Mouse (Mus musculus): ENCODE results near the gene Prdm5.
A peak's percentile ranks its signal among the peaks of the same experiment; 100 is the strongest.

Gene Prdm5

GRCm38 (mm10) chr6:65778861-65779688, at the start of gene Prdm5:
Gene Prdm5, plus strand, starts transcription at chr6:65778988.
- peak; percentile 19 to 31 for DNase-seq (ENCODE audit: low spot score in 2 of 2)

DNA sequence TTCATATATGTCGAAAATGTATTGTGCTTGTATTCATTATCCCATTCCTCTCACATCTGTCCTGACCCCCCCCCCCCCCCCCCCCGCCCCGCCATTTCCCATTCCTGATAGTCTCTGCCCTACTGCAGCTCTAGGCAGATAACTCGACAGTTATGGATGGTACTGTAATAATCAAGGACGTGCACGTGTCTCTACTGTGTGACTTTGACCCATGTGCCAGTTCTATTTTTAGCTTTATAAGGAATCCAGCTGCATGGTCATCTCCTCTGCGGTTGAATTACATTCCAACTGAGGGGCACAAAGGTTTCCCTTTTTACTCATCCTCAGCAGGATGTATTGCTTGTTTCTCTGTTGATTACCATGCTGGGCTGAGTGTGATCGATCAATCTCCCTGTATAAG, 39.3 kb upstream of the Prdm5 start:
- no peak for DNase-seq (ENCODE audit: low spot score in 2 of 2)

- no peak for DNase-seq (ENCODE audit: low spot score in 2 of 2)
Observed at GRCm38 (mm10) chr6:65743144-65743870, 35.5 kb upstream of the Prdm5 start.

DNA sequence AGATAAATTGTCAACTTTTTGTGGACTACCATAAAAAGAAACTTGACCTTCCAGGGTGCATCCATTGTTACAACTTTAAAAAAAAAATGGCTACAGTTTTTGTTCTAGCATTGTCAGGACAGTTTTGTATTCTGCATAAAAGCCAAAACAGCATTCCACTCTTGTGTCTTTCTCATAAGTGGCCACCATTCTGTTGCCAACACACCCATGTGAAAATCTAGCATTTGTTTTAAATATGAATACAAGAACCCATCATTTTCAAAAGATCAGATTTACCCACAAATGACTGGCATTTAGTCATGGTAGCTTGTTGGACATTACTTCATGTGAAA, 35.0 kb upstream of the Prdm5 start:
- DNase-seq (ENCODE audit: low spot score in 2 of 2): no peak

- DNase-seq (ENCODE audit: low spot score in 2 of 2): no peak
Observed at GRCm38 (mm10) chr6:65758214-65758613, 20.6 kb upstream of the Prdm5 start.

DNA sequence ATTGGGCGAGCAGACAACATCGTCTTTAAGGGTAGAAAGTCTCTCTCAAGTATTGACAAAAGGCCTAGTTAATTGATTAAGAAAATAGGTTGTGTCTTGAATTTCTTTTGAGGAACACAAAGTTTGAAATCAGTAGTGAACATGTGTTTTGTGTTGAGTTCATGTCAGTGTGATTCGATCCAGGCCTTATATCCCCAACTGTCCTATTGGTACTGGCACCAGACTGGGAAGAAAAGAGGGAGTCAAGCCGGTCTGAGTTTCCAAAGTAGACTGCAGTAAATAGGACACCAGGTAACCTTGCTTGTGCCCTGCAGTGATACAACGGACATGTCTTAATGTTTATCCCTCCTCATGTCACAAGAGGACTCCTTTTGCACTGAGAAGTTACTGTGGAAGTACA, 19.6 kb upstream of the Prdm5 start:
- DNase-seq (ENCODE audit: low spot score in 2 of 2): no peak

GRCm38 (mm10) chr6:65760073-65760472, 18.7 kb upstream of the Prdm5 start:
- no peak for DNase-seq (ENCODE audit: low spot score in 2 of 2)

DNA sequence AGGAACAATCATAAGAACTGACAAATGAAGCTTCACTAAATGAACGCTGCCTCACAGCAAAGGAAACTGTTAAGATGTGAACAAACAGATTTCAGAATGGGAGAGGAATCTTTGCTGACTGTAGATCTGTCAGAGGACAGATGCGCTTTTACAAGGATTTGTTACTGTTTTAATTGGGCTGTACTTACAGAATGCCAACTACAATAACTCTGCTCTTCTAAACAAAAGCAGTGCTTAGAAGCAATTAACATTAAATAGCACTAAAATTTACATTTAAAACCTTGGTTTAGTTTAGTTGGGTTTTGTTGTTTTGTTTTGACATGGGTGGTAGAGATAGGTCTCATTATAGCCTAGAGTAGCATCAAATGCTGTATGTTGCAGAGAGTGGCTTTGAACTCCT, 14.3 kb upstream of the Prdm5 start:
- no peak for DNase-seq (ENCODE audit: low spot score in 2 of 2)

GRCm38 (mm10) chr6:65765057-65765456, 13.7 kb upstream of the Prdm5 start:
- no peak for DNase-seq (ENCODE audit: low spot score in 2 of 2)

DNA sequence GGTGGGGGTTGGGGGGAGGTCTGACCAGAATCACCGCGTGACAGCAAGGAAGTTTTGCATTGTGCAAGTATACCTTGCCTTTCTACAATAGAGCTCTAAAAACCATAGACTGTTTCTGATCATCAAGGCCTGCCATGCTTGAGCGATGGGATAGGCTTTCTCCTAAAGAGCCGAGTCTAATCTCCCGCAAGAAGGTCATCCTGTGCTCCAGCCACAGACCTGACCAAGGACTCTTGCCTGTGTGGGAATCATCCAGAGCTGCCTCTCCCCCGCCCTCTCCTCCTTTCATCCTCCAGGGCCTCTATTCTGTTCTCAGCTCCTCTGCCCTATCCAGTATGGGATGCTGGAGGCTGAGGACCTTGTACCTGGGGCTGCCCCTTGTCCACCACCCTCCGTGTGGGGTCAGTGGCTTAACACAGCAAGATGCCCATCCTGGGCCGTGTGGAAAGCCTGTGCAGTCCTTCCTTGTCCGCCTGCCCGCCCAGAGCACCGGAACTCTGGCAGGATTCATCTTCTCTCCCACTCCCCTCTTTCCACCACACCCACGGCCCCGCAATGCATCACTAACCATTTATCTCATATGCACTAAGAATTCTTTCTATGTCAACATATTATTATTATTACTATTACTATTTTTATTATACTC, 12.9 kb upstream of the Prdm5 start:
- no peak for DNase-seq (ENCODE audit: low spot score in 2 of 2)

GRCm38 (mm10) chr6:65767911-65768310, 10.9 kb upstream of the Prdm5 start:
- no peak for DNase-seq (ENCODE audit: low spot score in 2 of 2)

- no peak for DNase-seq (ENCODE audit: low spot score in 2 of 2)
Observed at GRCm38 (mm10) chr6:65773566-65773965, 5.2 kb upstream of the Prdm5 start.

DNA sequence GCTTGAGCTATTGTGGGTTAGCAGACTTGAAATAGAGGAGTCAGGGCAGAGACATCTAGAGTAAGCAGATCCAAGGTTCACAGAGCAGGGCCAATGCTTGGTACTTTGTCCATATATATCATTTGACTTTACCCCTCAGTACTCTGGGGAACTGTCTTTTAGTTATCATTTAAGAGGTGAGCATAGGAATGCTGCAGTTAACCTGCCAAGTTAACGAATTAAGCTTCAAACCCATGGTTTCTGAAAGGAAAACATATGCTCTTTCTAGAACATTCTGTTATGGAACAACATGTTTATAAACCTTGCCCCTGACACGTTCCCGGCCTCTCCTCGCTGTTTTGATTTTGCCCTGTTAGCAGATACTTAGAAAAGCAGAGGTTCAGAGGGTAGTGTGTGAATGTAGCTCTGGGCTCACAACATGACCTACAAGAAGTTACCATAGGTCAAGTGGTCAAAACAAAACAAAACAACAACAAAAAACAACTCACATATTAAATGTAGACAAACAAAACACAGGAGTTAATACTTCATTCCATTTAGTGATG, 973 bp downstream of the Prdm5 start:
- no peak for DNase-seq (ENCODE audit: low spot score in 2 of 2)

DNA sequence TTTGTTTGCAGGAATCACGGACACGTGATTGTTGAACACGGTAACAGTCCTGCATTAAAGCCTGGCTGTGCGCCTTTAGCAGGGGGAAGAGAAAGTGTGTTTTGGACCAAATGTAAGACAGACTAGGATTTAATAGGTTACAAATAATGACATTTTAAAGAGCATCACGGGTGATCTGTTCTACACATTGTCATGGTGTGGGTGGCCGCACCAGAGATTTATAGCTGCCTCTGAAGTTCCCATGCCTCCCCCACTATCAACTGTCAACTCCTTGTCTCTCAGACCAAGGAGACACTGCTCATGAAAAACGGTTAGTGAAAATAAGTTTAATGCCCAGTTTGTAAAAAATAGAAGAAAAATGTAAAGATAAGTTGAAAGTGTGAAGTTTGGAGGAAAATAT, 2.7 kb downstream of the Prdm5 start:
- no peak for DNase-seq (ENCODE audit: low spot score in 2 of 2)

DNA sequence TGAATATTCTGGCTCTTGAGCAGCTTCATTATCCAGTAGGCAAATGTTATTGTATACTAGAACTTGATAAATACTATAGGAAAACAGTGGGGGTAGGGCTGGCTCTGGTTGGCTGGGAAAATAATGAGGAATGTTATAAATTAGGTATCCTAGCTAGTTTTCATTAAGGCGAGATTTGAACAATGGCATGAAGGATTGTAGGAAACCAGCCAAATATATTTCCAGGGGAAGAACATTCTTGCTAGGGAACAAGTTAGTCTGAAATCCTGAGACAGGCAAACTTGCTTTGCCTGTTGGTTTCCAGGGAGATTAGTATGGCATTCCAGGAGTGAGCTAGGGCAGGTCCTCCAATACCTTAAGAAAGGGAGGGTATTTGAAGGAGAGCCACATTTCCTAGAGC, 4.9 kb downstream of the Prdm5 start:
- no peak for DNase-seq (ENCODE audit: low spot score in 2 of 2)

DNA sequence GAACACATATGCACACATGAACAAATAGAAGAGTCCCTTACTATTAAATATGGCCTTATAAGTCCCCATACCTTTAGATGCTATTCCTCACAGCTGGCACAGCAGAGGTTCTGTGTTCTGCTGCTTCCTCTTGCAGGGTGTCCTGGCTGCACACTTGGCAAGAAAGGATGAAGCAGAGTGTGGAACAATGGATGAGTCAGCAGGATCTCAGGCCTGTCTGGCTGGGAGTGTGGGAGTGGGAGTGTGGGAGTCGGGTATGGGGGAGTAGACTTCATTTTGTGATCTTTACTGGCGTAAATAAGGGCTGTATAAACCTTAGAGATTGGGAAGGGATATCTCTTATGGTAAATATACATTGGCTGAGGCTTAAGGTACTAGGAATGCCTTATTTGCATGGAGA, 14.1 kb downstream of the Prdm5 start:
- DNase-seq (ENCODE audit: low spot score in 2 of 2): no peak

DNA sequence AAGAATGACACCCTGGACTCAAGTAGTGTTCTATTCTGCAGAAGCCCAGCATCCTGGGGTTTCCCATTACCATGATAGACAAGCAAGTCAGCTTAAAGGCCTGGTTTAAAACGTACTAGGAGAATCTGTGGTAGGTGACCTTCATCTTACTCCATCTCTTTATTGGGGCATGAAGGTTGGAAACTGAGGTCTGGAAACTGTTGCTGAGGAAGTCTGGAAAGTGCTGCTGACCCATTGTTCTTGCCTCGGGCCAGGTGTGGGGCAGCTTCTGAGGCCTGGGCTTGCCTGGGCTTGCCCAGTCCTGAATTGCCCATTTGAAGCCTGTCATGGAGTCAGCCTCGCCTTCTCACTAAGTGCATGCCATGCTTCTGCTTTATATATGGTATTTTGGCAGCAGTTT, 17.8 kb downstream of the Prdm5 start:
- DNase-seq (ENCODE audit: low spot score in 2 of 2): no peak

- DNase-seq (ENCODE audit: low spot score in 2 of 2): no peak
Observed at GRCm38 (mm10) chr6:65797276-65797675, 18.5 kb downstream of the Prdm5 start.

GRCm38 (mm10) chr6:65798390-65798789, 19.6 kb downstream of the Prdm5 start:
- no peak for DNase-seq (ENCODE audit: low spot score in 2 of 2)

- no peak for DNase-seq (ENCODE audit: low spot score in 2 of 2)
Observed at GRCm38 (mm10) chr6:65811685-65812084, 32.9 kb downstream of the Prdm5 start.

GRCm38 (mm10) chr6:65818039-65818747, 39.4 kb downstream of the Prdm5 start:
- no peak for DNase-seq (ENCODE audit: low spot score in 2 of 2)

GRCm38 (mm10) chr6:65828656-65829055, 49.9 kb downstream of the Prdm5 start:
- no peak for DNase-seq (ENCODE audit: low spot score in 2 of 2)
